13 mouse cellular contexts compared by ENCODE assay signal in genomic region chr11:116683777-116684176, GRCm38 (mm10).
"Had no signal": no experiment of that assay in that cellular context is flagged by ENCODE, and none has a peak within 500 bp of the region (broad histone marks: within the 10 kb centered on the region; RNA-seq: fewer than 3 reads in every experiment).

No protein-coding gene starts in this region.

- H3K27me3 ChIP-seq: limb, embryonic 15.5 days; liver, embryonic 12.5 days; midbrain, embryonic 12.5 days; neural tube, embryonic 13.5 days had no signal

- H3K9ac ChIP-seq: limb, embryonic 15.5 days; liver, embryonic 12.5 days; lung, embryonic 14.5 days; midbrain, embryonic 12.5 days; neural tube, embryonic 13.5 days had no signal

- H3K27ac ChIP-seq: hindbrain, postnatal 0 days; limb, embryonic 15.5 days; liver, embryonic 12.5 days; midbrain, embryonic 12.5 days; neural tube, embryonic 13.5 days had no signal

- DNase-seq: layer of hippocampus, adult 9-11 months; layer of hippocampus, postnatal 36 days; lung, embryonic 14.5 days; retina, postnatal 1 day; right cerebral cortex, postnatal 4 days; thymus, adult 18-20 months; thymus, postnatal 14 days had no signal

- H3K9me3 ChIP-seq: limb, embryonic 15.5 days; liver, embryonic 12.5 days; midbrain, embryonic 12.5 days; neural tube, embryonic 13.5 days had no signal

- H3K4me3 ChIP-seq: limb, embryonic 15.5 days; liver, embryonic 12.5 days; midbrain, embryonic 12.5 days; neural tube, embryonic 13.5 days had no signal

- H3K4me1 ChIP-seq: midbrain, embryonic 12.5 days; neural tube, embryonic 13.5 days had no signal

- H3K4me2 ChIP-seq: limb, embryonic 15.5 days; liver, embryonic 12.5 days; lung, embryonic 14.5 days; midbrain, embryonic 12.5 days; neural tube, embryonic 13.5 days had no signal

- ATAC-seq: hindbrain, postnatal 0 days; liver, embryonic 12.5 days; midbrain, embryonic 16.5 days had no signal
